Mouse (Mus musculus) ZHBTc4 (cell line): ENCODE data around the gene Mvb12b.
A peak's percentile ranks its signal among the peaks of the same experiment; 100 is the strongest.

Experiments used
- DNase-seq: peaks from one replicate; pipeline ENCODE4 v3.0.0-alpha.2; 2011; ENCODE audit warnings: low read depth, low spot score

The Mvb12b gene

GRCm38 (mm10) chr2:33785596-33785995 lies 102.2 kb downstream of the Mvb12b start:
- no peak for DNase-seq

DNA sequence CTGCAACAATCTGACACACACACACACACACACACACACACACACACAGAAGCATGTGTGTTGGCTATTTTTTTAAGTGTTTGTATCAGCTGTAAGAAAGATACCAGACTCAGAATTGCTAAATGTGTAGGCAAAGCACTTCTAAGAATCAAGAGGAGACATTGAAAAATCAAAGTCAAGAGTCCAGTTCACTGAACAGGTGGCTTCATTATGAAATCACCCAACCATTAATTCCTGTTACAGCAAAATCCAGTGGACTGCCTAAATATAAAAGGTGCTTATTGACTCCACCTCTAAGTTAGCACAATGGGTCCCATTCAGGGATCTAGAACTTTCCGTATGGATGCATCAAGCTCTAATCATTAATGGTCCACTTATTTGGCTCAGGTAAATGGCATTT lies 103.0 kb downstream of the Mvb12b start:
- no peak for DNase-seq

- DNase-seq = no peak
Measured at GRCm38 (mm10) chr2:33783419-33783818, 104.3 kb downstream of the Mvb12b start.

GRCm38 (mm10) chr2:33781655-33782400 lies 105.9 kb downstream of the Mvb12b start:
- peak; percentile 56 for DNase-seq

- no peak for DNase-seq
Measured at GRCm38 (mm10) chr2:33778466-33778865, 109.3 kb downstream of the Mvb12b start.

DNA sequence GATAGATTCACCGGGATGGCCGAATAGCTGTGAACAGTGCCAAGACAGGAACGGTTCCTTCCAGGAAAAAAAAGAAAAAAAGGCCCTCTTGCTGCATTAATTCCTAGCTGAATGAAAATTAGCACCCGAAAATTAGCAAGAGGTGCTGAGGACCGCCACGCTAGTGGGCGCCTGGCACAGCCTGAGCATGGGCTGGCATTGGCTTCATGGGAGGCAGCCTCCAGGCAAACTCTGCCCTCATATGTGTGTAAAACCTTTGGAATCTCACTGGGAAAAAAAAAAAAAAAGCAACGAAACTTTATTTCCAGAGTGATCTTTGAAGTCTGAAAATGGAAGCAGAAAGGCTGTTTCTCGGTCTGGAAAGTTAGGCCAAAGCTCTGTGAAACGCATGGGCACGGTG lies 110.7 kb downstream of the Mvb12b start:
- no peak for DNase-seq

- DNase-seq = no peak
Measured at GRCm38 (mm10) chr2:33774884-33775283, 112.9 kb downstream of the Mvb12b start.

DNA sequence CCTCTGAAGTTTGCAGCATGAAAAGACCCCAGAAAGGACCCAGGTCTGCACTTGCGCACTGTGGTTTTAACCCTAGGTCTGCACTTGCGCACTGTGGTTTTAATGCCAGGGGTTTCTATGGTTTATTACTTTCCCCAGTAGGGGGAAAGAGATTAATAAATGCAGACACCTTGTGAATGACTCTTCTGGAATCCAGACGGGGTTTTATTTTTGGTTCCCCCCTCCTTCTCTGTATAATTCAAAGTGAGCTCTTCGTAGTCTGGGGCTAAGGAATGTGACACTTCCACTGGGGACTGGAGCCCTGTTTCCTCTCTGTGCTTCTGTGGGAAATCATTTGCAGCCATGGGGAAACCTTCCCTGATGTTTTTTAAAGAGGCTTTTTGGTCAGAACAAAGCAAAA lies 113.6 kb downstream of the Mvb12b start:
- DNase-seq = no peak

DNA sequence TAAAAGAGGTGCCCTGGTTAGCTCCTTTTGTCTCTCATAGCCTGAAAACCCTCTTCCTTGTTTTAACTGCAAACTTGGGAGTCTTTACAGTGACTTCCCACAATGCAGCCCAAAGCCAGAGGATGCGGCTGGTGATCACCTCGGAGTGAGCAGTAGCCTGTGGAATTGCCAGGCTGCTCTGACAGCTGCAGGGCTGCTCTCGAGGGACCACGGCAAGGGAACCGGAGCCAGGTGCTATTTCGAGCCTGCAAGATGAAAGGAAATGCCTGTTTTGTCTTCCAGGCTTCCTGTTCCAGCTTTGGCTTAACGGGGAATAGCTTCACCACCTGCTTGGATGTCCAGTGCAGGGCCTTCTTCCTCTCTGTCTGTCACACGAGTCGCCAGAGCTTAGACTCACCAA lies 115.3 kb downstream of the Mvb12b start:
- DNase-seq = no peak

- DNase-seq = no peak
Measured at GRCm38 (mm10) chr2:33771388-33771787, 116.4 kb downstream of the Mvb12b start.

DNA sequence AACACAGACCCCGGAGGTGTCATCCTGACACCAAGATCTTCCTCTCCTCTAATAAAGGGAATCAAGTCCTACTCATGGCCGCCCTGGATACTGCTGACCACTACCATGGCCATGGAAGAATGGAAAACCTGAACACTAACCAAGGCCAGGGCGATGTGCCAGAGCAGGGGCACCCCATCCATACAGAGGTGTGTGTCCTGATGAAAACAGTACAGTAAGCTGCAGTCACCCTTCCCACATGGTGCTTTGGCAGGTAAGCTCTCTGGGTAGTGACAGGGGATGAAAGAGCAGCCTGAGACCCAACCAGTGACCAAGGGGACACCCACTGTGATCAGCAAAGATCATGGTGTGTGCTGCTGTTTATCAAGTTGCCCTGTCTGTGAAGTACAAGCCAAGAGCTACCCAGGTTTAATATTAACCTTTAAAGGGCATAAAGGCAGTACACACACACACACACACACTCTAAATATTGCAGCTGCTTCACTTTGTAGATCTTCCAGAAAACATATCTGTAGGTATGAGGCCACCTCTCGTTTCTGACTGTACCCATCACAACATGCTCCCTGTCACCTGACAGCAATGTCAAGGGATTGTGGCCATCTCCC lies 117.1 kb downstream of the Mvb12b start:
- DNase-seq = no peak

GRCm38 (mm10) chr2:33764476-33764875 lies 123.3 kb downstream of the Mvb12b start:
- DNase-seq = peak; percentile 54

DNA sequence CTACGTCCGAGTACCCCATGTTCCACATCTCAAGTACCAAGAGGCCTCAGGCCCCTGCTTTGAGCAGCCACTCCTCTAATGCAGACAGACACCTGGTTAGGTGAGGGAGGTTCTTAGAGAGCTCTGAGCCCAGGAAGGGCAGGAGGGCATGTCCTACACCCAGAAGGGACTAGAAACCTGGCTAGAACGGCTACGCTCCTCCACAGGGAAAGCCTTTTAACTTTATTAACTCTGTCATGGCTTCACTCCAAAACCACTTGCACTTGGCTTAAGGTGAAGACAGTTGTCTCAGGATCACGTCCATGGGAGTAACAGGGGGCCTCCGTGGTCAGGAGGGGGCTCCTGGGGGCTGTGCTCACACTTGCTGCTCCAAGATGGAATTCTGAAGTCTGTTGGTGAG lies 125.5 kb downstream of the Mvb12b start:
- DNase-seq = no peak

- no peak for DNase-seq
Measured at GRCm38 (mm10) chr2:33760571-33760991, 127.2 kb downstream of the Mvb12b start.

GRCm38 (mm10) chr2:33759447-33759846 lies 128.3 kb downstream of the Mvb12b start:
- DNase-seq = no peak

GRCm38 (mm10) chr2:33755633-33756020 lies 132.1 kb downstream of the Mvb12b start:
- no peak for DNase-seq

DNA sequence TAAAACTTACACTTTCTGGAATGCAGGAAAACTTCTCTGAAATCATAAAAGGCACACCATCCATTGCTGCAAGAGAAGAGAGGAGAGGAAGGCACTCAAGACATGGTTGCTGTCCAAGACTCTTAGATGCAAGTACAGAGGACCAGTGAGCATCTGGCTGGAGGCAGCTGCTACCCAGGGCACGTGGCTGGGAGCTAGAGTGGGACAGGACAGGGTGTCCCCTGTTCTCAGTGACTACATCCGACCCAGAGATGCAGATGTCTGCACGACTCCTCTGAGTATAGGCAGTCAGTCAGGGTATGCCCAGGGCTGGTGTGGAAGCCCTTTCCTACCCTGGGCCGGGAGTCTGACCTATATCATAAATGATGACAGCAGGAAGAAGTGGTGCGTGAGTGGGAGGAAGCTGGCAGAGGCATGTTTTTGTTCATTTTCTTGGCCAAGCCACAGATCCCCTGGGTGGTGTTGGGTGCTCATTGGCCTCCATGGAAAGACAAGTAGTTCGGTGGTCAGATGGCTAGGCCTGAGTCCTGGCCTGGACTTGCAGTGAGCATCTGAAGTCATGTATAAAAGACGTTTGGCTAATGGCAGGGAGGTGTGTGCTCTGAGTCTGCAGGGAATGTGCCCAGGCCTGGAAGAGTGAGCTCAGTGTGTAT lies 132.6 kb downstream of the Mvb12b start:
- no peak for DNase-seq

- DNase-seq = no peak
Measured at GRCm38 (mm10) chr2:33754317-33754633, 133.5 kb downstream of the Mvb12b start.

DNA sequence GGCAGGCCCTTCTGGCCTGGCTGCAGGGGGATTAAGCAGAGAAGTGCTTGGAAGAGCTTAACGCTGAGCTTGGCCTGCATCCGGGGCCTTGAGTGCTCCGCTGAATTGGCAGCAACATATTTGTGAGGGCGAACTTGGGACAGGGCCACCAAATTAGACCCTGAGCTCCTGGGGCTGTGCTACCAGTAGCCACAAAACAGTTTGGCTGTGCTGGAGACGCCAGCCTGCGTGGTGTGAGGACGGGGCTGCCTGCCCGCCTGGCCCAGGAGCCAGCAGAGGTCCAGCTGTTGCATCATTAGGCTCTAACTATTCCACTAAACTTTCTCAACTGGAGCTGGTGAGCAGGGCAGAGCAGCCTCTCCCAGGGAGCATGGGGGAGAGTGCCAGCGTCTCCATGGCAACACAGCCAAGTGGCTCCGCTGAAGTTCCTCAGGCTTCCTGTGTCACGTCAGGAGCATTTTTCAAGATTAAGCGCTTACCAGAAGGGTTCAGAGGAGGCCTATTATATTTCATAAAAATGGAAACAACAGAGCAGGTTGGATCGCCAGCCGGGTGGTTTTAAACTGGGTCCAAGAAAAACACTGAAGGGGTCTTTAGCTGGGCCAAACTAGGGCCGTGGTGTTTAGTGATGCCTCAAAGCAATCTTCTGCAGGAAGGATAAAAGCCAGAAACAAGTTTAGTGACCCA lies 134.0 kb downstream of the Mvb12b start:
- DNase-seq = peak; percentile 58

GRCm38 (mm10) chr2:33750611-33751010 lies 137.1 kb downstream of the Mvb12b start:
- DNase-seq = no peak

- DNase-seq = peak; percentile 88
Measured at GRCm38 (mm10) chr2:33746471-33746870, 141.3 kb downstream of the Mvb12b start.

- no peak for DNase-seq
Measured at GRCm38 (mm10) chr2:33745724-33746123, 142.0 kb downstream of the Mvb12b start.
